Mouse (Mus musculus): ENCODE data around the gene Fam57b. TPM values are rescaled to one million over a fixed set of nuclear protein-coding genes. Genes with fewer than 3 reads are reported as not detected.
"Not testable (repeated sequence)": the region's sequence is repeated elsewhere in the genome, so short reads cannot be mapped to it uniquely, and the experiment has no call there.

Fam57b gene
- polyA plus RNA-seq, 1 experiment from 2014 or later = 2.9 TPM

DNA sequence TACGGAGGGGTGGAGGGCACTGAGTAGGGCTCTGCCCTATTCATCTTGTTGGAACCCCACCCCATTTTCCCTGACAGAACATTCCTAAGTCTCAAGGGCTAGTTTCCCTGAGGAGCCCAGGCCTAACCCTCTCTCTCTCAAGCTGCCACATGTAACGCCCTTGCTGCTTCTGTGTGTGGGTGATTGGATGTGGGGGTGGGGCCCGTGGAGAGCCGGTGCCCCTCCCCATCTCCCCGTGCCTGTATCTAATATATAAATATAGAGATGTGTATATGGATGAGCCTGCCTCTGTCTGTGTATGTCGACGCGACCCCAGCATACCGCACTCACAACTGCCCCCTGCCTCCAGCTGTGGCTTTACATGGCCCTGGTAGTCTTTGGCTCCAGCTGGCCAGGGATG, 31.9 kb upstream of the Fam57b start:
- Histone ChIP-seq H3K27me3 (ENCODE audit: poor library complexity, severe bottlenecking) (no peaks in the 10 kb centered on the region), H3K9me3 (no peaks in the 10 kb centered on the region), H3K4me3 (no peak overlapping the region), H3K4me1 (peaks cover 26% of the 10 kb centered on the region), H3K27ac (no peak overlapping the region), H3K36me3 (replicated peaks) (peaks cover 98% of the 10 kb centered on the region)
- DNase-seq (ENCODE audit: extremely low spot score, low spot score) = no peak
- WGBS = 92% methylated on average over 9 of the region's 9 CpGs

DNA sequence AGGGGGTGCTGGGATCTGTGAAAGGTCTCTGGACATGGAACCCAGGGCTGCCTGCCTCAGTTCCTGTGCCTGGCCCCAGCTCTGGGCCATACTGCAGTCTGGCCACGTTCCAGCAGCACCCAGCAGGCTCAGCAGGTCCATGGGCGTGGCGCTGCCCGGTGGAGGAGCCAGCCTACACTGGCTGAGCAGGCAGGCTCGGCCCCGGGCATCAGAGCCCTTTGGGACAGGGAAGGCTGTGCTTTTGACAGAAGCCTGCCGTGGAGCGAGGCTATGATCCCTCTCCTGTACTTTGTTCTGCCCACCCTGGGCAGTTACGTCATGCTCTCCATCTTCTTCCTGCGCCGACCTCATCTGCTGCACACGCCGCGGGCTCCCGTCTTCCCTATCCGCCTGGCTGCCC, 31.3 kb upstream of the Fam57b start, which contains the start of gene Gdpd3:
Gene Gdpd3 (plus strand): TSS at position 134 of the 400 bp plus-strand sequence.
- H3K4me3 ChIP-seq = no peak within 1 kb of the TSS
- H3K36me3 ChIP-seq (replicated peaks) = peaks cover 98% of the 10 kb centered on the region
- DNase-seq (ENCODE audit: extremely low spot score, low spot score) = no peak
- no peaks in the 10 kb centered on the region for H3K27me3 ChIP-seq (ENCODE audit: poor library complexity, severe bottlenecking)
- H3K27ac ChIP-seq = no peak within 1 kb of the TSS
- H3K4me1 ChIP-seq = peaks cover 19% of the 10 kb centered on the region
- WGBS = 95% methylated on average over 16 of the region's 16 CpGs
- no peaks in the 10 kb centered on the region for H3K9me3 ChIP-seq

DNA sequence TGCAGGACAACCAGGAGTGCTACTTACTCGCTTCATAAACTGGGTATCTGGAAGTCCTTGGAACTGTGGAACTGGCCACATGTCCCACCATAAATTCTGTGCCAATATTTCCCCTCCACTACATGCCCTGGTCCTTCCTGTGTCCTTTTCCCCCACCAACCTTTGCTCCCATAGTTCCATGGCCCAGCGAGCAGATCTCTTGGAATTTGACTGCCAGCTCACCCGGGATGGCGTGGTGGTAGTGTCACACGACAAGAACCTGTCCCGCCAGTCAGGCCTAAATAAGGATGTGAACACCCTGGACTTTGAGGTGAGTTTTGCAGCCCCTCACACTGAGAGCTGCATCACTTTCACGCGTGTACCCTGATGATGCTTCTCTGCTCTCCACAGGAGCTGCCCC, 30.5 kb upstream of the Fam57b start:
- DNase-seq (ENCODE audit: extremely low spot score, low spot score) = no peak
- peaks cover 11% of the 10 kb centered on the region for H3K4me1 ChIP-seq
- H3K4me3 ChIP-seq = no peak overlapping the region
- no peaks in the 10 kb centered on the region for H3K27me3 ChIP-seq (ENCODE audit: poor library complexity, severe bottlenecking)
- H3K27ac ChIP-seq = no peak overlapping the region
- no peaks in the 10 kb centered on the region for H3K9me3 ChIP-seq
- peaks cover 97% of the 10 kb centered on the region for H3K36me3 ChIP-seq (replicated peaks)
- WGBS = 91% methylated on average over 8 of the region's 8 CpGs

DNA sequence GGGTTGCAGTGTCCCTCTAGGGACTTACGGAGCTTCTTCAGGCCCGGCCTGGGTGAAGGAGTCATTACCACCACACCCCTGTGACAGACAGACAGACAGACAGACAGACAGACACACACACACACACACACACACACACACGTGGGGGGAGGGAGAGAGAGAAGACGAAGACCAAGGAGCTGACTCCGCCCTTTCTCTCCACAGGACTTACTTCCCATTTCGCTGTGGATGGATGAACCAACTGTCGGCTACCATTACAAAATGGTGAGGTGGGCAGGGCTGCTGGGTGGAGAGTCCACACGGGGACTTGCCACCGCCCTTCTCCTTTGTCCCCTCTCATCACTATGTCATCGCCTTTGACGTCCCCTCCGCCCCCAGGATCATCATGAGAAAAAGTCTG, 26.7 kb upstream of the Fam57b start:
- no peak overlapping the region for H3K27ac ChIP-seq
- peaks cover 76% of the 10 kb centered on the region for H3K36me3 ChIP-seq (replicated peaks)
- WGBS = 87% methylated on average over 12 of the region's 12 CpGs
- H3K4me1 ChIP-seq = peaks cover 8% of the 10 kb centered on the region
- H3K27me3 ChIP-seq (ENCODE audit: poor library complexity, severe bottlenecking) = no peaks in the 10 kb centered on the region
- DNase-seq (ENCODE audit: extremely low spot score, low spot score) = no peak
- H3K9me3 ChIP-seq = no peaks in the 10 kb centered on the region
- H3K4me3 ChIP-seq = no peak overlapping the region

DNA sequence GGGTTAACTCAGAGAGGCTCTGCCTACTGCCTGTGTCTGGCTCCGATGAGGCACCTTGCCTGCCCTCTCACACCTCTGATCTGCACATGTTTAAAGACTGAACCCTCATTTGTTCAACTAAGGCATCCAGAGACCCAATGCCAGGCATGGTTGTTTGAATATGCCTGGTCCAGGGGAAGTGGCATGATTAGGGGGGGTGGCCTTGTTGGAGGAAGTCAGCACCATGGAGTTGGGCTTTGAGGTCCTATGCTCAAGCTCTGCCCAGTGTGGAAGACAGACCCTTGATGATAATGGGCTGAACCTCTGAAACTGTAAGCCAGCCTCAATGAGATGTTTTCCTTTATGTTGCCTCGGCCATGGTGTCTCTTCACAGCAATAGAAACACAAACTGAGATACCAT, 24.1 kb upstream of the Fam57b start:
- DNase-seq (ENCODE audit: extremely low spot score, low spot score) = no peak
- H3K4me3 ChIP-seq = no peak overlapping the region
- H3K4me1 ChIP-seq = peaks cover 34% of the 10 kb centered on the region
- no peaks in the 10 kb centered on the region for H3K9me3 ChIP-seq
- H3K27ac ChIP-seq = no peak overlapping the region
- 91% methylated on average over 2 of the region's 2 CpGs for WGBS
- H3K27me3 ChIP-seq (ENCODE audit: poor library complexity, severe bottlenecking) = no peaks in the 10 kb centered on the region
- peaks cover 50% of the 10 kb centered on the region for H3K36me3 ChIP-seq (replicated peaks)

DNA sequence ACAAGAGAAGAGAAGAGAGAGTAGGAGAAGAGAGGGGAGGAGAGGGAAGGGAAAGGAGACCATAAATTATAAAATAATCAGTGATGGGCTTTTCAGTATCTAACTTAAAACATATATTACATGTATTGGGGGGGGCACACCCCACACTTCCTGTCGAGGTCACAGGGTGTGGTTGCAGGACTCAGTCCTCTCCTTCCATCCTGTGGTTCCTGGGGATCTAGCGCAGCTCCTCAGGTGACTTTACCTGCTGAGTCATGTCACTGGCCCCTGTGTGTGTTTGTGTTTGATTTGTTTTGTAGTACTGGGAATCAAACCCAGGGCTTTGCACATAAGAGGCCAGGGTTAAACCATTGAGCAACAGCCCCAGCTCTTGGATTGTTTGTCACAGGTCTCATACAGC, 23.0 kb upstream of the Fam57b start:
- peaks cover 37% of the 10 kb centered on the region for H3K4me1 ChIP-seq
- H3K27me3 ChIP-seq (ENCODE audit: poor library complexity, severe bottlenecking) = no peaks in the 10 kb centered on the region
- no peak overlapping the region for H3K27ac ChIP-seq
- H3K36me3 ChIP-seq (replicated peaks) = peaks cover 42% of the 10 kb centered on the region
- H3K9me3 ChIP-seq = no peaks in the 10 kb centered on the region
- DNase-seq (ENCODE audit: extremely low spot score, low spot score) = no peak
- no peak overlapping the region for H3K4me3 ChIP-seq
- WGBS = 89% methylated on average over 2 of the region's 2 CpGs

DNA sequence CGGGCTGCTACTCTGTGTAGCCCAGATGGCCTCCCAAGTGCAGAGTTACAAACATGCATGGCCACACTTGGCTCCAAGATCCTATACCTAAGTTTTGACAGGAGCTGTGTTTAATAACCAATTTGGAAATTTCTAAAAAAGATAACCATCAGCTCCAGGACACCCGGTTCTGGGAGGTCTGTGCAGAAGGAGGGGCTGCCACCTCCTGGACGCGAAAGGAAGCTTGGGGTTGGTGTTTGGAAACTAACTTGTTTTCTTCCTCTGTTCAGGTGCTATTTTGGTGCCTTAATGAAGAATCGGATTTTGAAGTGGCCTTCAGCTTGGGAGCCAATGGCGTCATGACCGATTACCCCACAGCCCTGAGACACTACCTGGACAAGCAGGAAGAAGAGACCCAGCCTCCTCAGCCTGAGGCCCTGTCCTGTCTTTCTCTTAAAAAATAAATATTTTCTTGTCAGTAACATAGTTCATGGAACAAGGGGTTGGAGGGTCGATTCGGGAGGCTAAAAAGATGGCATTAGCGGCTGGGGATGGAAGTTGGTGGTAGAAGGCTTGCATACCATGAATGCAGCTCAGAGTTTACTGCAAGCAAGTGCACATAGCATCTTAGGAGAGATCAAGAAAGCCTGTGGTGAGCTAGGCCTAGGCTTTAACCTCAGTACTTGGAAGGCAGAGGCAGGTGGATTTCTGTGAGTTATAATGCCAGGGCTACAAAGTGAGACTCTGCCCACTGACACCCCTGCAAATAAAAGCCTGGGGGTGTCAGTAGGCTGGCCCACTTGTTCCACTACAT, 22.1 kb upstream of the Fam57b start:
- 84% methylated on average over 10 of the region's 10 CpGs for WGBS
- H3K4me1 ChIP-seq = peaks cover 46% of the 10 kb centered on the region
- H3K27me3 ChIP-seq (ENCODE audit: poor library complexity, severe bottlenecking) = no peaks in the 10 kb centered on the region
- peaks cover 32% of the 10 kb centered on the region for H3K36me3 ChIP-seq (replicated peaks)
- no peaks in the 10 kb centered on the region for H3K9me3 ChIP-seq
- no peak for DNase-seq (ENCODE audit: extremely low spot score, low spot score)
- H3K27ac ChIP-seq = peak overlapping the region; percentile 96
- peak overlapping the region; percentile 88; the same call in 1 of the 2 replicates for H3K4me3 ChIP-seq

DNA sequence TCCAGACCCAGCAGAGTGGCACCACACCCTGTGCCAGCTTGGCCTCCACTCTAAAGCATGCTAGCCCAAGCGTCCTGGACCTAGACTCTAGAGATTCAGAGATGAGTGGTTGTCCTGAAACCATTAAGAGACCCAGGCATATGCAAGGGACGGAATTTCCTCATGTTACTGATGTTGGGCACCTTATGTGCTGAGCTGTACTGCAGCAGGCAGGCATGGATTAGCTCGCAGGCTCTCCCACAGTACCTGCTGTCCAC, 21.6 kb upstream of the Fam57b start:
- DNase-seq (ENCODE audit: extremely low spot score, low spot score) = no peak
- Histone ChIP-seq H3K4me3 (peak overlapping the region; percentile 88), H3K36me3 (replicated peaks) (peaks cover 27% of the 10 kb centered on the region), H3K27me3 (ENCODE audit: poor library complexity, severe bottlenecking) (no peaks in the 10 kb centered on the region), H3K4me1 (peaks cover 51% of the 10 kb centered on the region), H3K9me3 (no peaks in the 10 kb centered on the region), H3K27ac (peak overlapping the region; percentile 96)
- 76% methylated on average over 3 of the region's 3 CpGs for WGBS

DNA sequence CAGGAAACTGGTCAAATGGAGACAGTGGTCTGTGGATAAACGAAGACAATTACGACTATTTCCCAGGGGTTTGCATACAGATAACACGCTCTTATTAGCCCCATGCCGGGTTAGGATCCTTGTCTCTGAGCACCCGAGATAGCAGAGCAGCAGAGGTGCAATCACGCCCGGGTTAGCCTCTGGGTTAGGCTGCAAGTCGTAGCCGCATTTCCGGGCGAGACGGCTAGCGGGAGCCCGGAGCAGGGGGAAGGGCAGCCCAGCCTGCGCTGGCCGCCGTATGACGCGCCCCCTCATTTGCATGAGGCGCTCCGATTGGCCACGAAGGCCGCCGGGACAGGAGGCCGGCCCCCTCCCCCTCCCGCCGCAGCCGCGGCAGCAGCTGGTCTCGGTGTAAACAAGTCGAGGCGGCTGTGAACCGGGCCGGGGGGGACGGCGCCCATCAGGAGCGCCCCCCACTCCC, 20.8 kb upstream of the Fam57b start, which contains the start of gene Ypel3:
Gene Ypel3 (plus strand): TSS at position 358 of the 460 bp plus-strand sequence.
- Histone ChIP-seq H3K27me3 (ENCODE audit: poor library complexity, severe bottlenecking) (no peaks in the 10 kb centered on the region), H3K4me3 (peak within 1 kb of the TSS; percentile 88), H3K4me1 (peaks cover 59% of the 10 kb centered on the region), H3K9me3 (no peaks in the 10 kb centered on the region), H3K27ac (peak within 1 kb of the TSS; percentile 96), H3K36me3 (replicated peaks) (peaks cover 20% of the 10 kb centered on the region)
- WGBS = under 1% methylated on average over 36 of the region's 37 CpGs
- DNase-seq (ENCODE audit: extremely low spot score, low spot score) = peak; percentile 89

DNA sequence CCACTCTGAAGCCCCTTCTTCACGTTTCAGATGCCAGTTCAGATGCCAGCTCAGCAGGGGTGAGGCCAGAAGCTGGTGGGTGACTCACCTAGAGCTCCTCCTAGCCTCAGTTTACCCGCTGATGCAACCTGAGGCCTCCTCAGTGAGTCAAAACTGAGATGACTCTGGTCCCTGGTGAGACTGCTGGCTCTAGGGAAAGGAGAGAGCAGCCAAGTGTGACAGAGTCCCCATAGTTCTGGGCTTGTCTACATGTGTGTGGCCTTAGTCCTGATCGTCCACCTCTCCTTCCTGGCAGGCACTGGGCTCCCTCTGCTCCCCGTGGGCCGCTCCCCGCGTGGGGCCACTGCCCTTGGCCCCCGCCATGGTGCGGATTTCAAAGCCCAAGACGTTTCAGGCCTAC, 20.0 kb upstream of the Fam57b start:
- peak overlapping the region; percentile 96 for H3K27ac ChIP-seq
- H3K4me1 ChIP-seq = peaks cover 67% of the 10 kb centered on the region
- peaks cover 15% of the 10 kb centered on the region for H3K36me3 ChIP-seq (replicated peaks)
- no peaks in the 10 kb centered on the region for H3K9me3 ChIP-seq
- H3K27me3 ChIP-seq (ENCODE audit: poor library complexity, severe bottlenecking) = no peaks in the 10 kb centered on the region
- 53% methylated on average over 10 of the region's 10 CpGs for WGBS
- H3K4me3 ChIP-seq = peak overlapping the region; percentile 88
- no peak for DNase-seq (ENCODE audit: extremely low spot score, low spot score)

DNA sequence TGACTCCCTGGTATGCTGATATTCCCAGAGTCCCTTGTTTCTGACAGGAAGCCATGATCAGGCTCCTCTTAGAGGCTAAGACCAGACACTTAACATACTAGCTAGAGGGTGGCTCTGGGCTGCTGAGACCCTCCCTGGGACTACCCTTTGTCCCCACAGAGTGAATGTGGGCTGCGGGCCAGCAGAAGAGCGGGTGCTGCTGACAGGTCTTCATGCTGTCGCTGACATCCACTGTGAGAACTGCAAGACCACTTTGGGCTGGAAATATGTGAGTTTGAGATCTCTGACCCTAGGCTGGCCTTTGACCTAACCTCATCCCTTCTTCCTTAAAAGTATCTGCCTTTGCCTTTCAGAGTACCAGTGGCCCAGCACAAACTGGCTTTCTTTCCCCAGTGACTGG, 19.3 kb upstream of the Fam57b start:
- no peak overlapping the region for H3K27ac ChIP-seq
- WGBS = 87% methylated on average over 3 of the region's 3 CpGs
- no peaks in the 10 kb centered on the region for H3K27me3 ChIP-seq (ENCODE audit: poor library complexity, severe bottlenecking)
- H3K36me3 ChIP-seq (replicated peaks) = peaks cover 13% of the 10 kb centered on the region
- 0 out of 2 replicates have a peak overlapping the region, but pooled peaks have one; percentile 12 for H3K4me3 ChIP-seq
- no peak for DNase-seq (ENCODE audit: extremely low spot score, low spot score)
- H3K9me3 ChIP-seq = no peaks in the 10 kb centered on the region
- peaks cover 70% of the 10 kb centered on the region for H3K4me1 ChIP-seq

DNA sequence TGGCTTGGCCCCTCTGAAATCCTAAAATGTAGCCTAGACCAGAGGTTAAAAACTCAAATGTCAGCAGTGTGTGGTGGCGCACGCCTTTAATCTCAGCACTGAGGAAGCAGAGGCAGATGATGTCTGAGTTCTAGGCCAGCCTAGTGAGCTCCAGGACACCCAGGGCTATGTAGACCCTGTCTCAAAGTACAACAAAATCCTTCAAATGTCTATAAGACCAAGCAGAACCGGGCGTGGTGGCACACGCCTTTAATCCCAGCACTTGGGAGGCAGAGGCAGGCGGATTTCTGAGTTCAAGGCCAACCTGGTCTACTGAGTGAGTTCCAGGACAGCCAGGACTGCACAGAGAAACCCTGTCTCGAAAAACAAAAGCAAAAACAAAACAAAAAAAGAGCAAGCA, 18.4 kb upstream of the Fam57b start:
- H3K36me3 ChIP-seq (replicated peaks) = peaks cover 14% of the 10 kb centered on the region
- not testable (repeated sequence) for DNase-seq (ENCODE audit: extremely low spot score, low spot score); H3K9me3 ChIP-seq; H3K4me3 ChIP-seq; H3K27me3 ChIP-seq (ENCODE audit: poor library complexity, severe bottlenecking)
- peaks cover 71% of the 10 kb centered on the region for H3K4me1 ChIP-seq
- H3K27ac ChIP-seq = peak overlapping the region; percentile 86; the same call in 1 of the 2 replicates
- WGBS = 91% methylated on average over 7 of the region's 7 CpGs

All from forebrain, embryonic 10.5 days (tissue).